Mouse (Mus musculus) CD4-positive naive resting alpha-beta T cell, adult 57 days (primary cell): ENCODE measurements around the gene Slc7a4. TPM values are rescaled to one million over a fixed set of nuclear protein-coding genes. Genes with fewer than 3 reads are reported as not detected.

Experiments used
- total RNA-seq: library from RNA; stranded (reverse); gene quantifications from one replicate; pipeline ENCODE4 v1.2.4, GENCODE M21; 2023

Slc7a4 gene
- 0.56 TPM for total RNA-seq

DNA sequence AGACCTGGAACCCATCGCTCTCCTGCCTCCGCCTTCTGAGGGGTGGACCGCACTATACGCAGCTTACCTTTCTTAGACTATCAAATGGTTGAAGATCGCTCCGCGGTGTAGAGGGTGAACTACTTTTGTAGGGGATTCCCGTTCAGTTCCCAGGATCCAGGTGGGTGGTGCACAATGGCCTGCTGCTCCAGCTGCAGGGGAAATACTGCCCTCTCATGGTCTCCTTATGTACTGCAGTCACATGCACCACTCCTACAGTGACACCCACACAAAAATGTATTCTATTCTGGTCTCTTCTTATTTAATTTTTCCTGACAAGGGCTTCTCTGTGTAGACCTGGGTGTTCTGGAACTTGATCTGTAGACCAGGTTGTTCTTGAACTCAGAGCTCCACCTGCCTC lies at the start of gene Slc7a4:
TSS of gene Slc7a4 (minus strand) at position 151 of the 400 bp plus-strand sequence.

DNA sequence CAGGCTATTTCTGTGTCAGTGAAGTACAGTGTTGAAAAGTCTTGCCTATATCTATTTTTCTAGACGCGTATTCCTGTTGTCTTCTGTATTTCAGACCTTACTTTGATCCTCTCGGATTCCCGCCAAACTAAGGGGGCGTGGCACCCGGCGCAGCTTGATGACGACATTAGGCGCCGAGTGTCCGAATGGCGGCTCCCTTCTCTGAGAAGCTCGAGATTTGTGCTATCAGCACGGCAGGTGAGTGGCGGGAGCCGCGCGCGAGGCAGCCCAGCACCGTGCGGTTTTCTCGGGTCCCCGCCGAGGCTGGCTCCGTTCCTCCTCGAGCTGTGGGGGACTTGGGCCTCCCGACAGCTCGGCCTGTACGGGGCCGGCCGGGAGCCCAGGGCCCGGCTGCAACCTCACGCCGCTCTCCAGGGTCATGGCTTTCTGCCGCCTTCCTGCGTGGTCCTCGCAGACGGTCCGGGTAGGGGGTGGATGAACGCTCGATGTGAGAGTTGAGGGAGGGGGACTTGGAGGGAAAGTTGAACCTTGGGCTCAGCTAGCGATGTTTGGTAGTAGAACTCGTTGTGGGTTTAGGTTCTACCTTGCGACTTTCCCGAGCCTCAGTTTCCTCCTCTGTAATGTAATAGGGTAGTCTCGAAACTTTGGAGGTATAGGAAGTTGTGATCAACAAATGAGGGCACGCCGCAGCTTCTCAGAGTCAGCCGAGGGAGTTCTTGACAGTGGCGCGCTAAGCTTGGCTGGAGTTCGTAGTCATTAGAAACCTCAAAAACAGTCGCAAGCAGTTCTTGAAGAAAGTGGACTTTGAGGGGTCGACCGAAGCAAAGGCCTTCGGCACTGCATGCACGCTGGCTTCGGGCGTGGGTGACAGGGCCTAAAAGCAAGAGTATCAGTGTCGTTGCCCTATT lies 36.4 kb upstream of the Slc7a4 start, which contains the start of gene Smpd4:
TSS of gene Smpd4 (plus strand) at position 157 of the 908 bp plus-strand sequence.

DNA sequence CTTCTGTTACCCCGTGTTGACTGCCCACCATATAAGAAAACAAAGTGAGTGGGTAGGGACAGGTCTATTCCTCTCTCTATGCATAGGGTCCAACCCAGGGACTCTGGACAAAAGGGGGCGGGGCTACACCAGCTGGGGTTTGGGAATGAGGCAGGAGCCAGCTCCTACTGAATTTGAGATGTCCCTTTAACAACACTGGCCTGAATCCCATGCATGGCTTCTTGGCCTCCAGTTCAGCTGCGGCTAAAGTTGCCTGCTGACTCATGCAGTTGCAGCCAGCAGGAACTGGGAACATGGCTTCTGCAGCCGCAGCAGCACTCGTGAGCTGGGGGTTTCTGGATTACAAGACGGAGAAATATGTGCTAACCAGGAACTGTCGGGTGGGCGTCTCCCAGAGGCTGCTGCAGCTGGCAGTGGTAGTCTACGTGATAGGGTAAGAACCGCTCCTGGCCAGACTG lies 21.2 kb downstream of the Slc7a4 start, which contains the start of gene P2rx6:
TSS of gene P2rx6 (plus strand) at position 135 of the 458 bp plus-strand sequence.

DNA sequence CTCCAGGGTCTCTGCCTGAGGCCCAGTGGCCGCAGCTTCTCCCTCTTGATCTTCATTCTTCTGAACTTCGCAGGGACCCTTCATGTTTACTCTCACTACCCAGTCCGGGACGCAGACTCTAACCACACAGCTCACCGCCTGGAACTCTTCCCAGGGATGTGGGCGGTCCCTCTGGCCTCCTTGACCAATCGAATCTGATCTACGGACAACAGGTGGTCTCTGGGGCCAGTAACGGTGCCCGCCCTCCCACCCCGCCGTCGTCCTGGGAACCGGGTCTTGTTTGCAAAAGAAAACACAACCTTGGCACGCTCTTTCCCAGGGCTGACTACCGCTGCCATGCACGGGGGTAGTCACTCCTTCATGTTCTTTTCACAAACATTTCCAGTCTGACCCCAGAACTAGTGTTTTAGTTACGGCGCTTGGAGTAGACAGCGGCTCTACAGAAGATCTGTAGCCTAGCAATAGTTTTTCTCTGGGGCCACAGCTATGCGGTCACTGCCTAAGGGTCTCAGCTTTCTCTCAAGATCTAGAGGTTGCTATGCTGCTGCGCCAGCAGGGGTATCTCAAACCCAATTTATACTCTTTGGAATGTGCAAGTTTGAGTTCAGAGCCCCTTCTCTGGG lies 21.8 kb downstream of the Slc7a4 start, which contains the start of gene Lrrc74b:
TSS of gene Lrrc74b (minus strand) at position 120 of the 623 bp plus-strand sequence.

GRCm38 (mm10) chr16:17530640-17531288 lies 52.2 kb downstream of the Slc7a4 start, which contains the start of gene Thap7:
Gene Thap7 (minus strand): TSS chr16:17531136.

Other genes with a start within 250 kb of the Slc7a4 start
- 21.2 TPM for gene Snap29, start 177.2 kb downstream of the Slc7a4 start, total RNA-seq
- 127 TPM for gene Pi4ka, start 176.9 kb downstream of the Slc7a4 start, total RNA-seq
- 64.5 TPM for gene Crkl, start 131.2 kb downstream of the Slc7a4 start, total RNA-seq
- 0.21 TPM for gene Aifm3, start 93.6 kb downstream of the Slc7a4 start, total RNA-seq
- gene Lztr1, start 74.5 kb downstream of the Slc7a4 start, total RNA-seq, result 62.5 TPM
- 41.0 TPM for gene Thap7, start 52.1 kb downstream of the Slc7a4 start, total RNA-seq
- gene Lrrc74b, start 22.0 kb downstream of the Slc7a4 start, total RNA-seq, result not detected
- not detected for gene P2rx6, start 21.3 kb downstream of the Slc7a4 start, total RNA-seq
- 43.7 TPM for gene Smpd4, start 36.1 kb upstream of the Slc7a4 start, total RNA-seq
- gene Ccdc74a, start 63.3 kb upstream of the Slc7a4 start, total RNA-seq, result not detected
- gene Med15, start 149.7 kb upstream of the Slc7a4 start, total RNA-seq, result 137 TPM
- gene Klhl22, start 176.4 kb upstream of the Slc7a4 start, total RNA-seq, result 22.1 TPM
- gene Scarf2, start 214.1 kb upstream of the Slc7a4 start, total RNA-seq, result 0.53 TPM
- gene B830017H08Rik, start 249.9 kb upstream of the Slc7a4 start, total RNA-seq, result not detected